Mouse (Mus musculus): ENCODE data around the gene Sgta. TPM values are rescaled to one million over a fixed set of nuclear protein-coding genes. Genes with fewer than 3 reads are reported as not detected.

Sgta gene
- polyA plus RNA-seq, 1 experiment from 2014 or later = 200 TPM

Other genes starting within 250 kb of the Sgta start
- gene Jsrp1, start 246.7 kb downstream of the Sgta start, polyA plus RNA-seq (2014; fragmentation: Nextera tagmentation; extraction: Ambion mirVana) = 0.36 and 0.61 TPM in 2 replicates
- gene Oaz1, start 233.5 kb downstream of the Sgta start, polyA plus RNA-seq (2014; fragmentation: Nextera tagmentation; extraction: Ambion mirVana) = 1,755 and 1,772 TPM in 2 replicates
- gene Lingo3, start 216.1 kb downstream of the Sgta start, polyA plus RNA-seq (2014; fragmentation: Nextera tagmentation; extraction: Ambion mirVana) = 0.24 and 0.29 TPM in 2 replicates
- 260 and 271 TPM in 2 replicates for gene Lsm7, start 205.0 kb downstream of the Sgta start, polyA plus RNA-seq (2014; fragmentation: Nextera tagmentation; extraction: Ambion mirVana)
- 25.1 and 25.4 TPM in 2 replicates for gene Sppl2b, start 204.9 kb downstream of the Sgta start, polyA plus RNA-seq (2014; fragmentation: Nextera tagmentation; extraction: Ambion mirVana)
- 0.05 and 0.06 TPM in 2 replicates for gene Tmprss9, start 188.3 kb downstream of the Sgta start, polyA plus RNA-seq (2014; fragmentation: Nextera tagmentation; extraction: Ambion mirVana)
- 328 and 353 TPM in 2 replicates for gene Timm13, start 159.2 kb downstream of the Sgta start, polyA plus RNA-seq (2014; fragmentation: Nextera tagmentation; extraction: Ambion mirVana)
- 14.6 and 19.0 TPM in 2 replicates for gene Lmnb2, start 141.9 kb downstream of the Sgta start, polyA plus RNA-seq (2014; fragmentation: Nextera tagmentation; extraction: Ambion mirVana)
- gene Gadd45b, start 130.1 kb downstream of the Sgta start, polyA plus RNA-seq (2014; fragmentation: Nextera tagmentation; extraction: Ambion mirVana) = 13.8 and 14.6 TPM in 2 replicates
- 6.6 and 7.2 TPM in 2 replicates for gene Gng7, start 45.2 kb downstream of the Sgta start, polyA plus RNA-seq (2014; fragmentation: Nextera tagmentation; extraction: Ambion mirVana)
- 3.4 and 5.8 TPM in 2 replicates for gene Diras1, start 34.5 kb downstream of the Sgta start, polyA plus RNA-seq (2014; fragmentation: Nextera tagmentation; extraction: Ambion mirVana)
- 9.2 and 11.0 TPM in 2 replicates for gene Slc39a3, start 22.8 kb downstream of the Sgta start, polyA plus RNA-seq (2014; fragmentation: Nextera tagmentation; extraction: Ambion mirVana)
- gene Thop1, start 9.9 kb upstream of the Sgta start, polyA plus RNA-seq (2014; fragmentation: Nextera tagmentation; extraction: Ambion mirVana) = 44.1 and 46.4 TPM in 2 replicates
- gene Creb3l3, start 38.7 kb upstream of the Sgta start, polyA plus RNA-seq (2014; fragmentation: Nextera tagmentation; extraction: Ambion mirVana) = 0.23 and 0.49 TPM in 2 replicates
- gene Map2k2, start 45.7 kb upstream of the Sgta start, polyA plus RNA-seq (2014; fragmentation: Nextera tagmentation; extraction: Ambion mirVana) = 201 and 203 TPM in 2 replicates
- 6.6 and 7.9 TPM in 2 replicates for gene Zbtb7a, start 75.0 kb upstream of the Sgta start, polyA plus RNA-seq (2014; fragmentation: Nextera tagmentation; extraction: Ambion mirVana)
- gene Pias4, start 107.7 kb upstream of the Sgta start, polyA plus RNA-seq (2014; fragmentation: Nextera tagmentation; extraction: Ambion mirVana) = 52.7 and 54.1 TPM in 2 replicates
- gene Eef2, start 116.5 kb upstream of the Sgta start, polyA plus RNA-seq (2014; fragmentation: Nextera tagmentation; extraction: Ambion mirVana) = 380 and 413 TPM in 2 replicates
- 49.9 and 53.3 TPM in 2 replicates for gene Dapk3, start 122.8 kb upstream of the Sgta start, polyA plus RNA-seq (2014; fragmentation: Nextera tagmentation; extraction: Ambion mirVana)
- not detected in 2 replicates for gene 4930442H23Rik, start 123.7 kb upstream of the Sgta start, polyA plus RNA-seq (2014; fragmentation: Nextera tagmentation; extraction: Ambion mirVana)
- 0.08 TPM in 1 of 2 replicates, not detected in the other for gene Nmrk2, start 141.9 kb upstream of the Sgta start, polyA plus RNA-seq (2014; fragmentation: Nextera tagmentation; extraction: Ambion mirVana)
- gene Atcay, start 170.7 kb upstream of the Sgta start, polyA plus RNA-seq (2014; fragmentation: Nextera tagmentation; extraction: Ambion mirVana) = 22.8 and 23.8 TPM in 2 replicates
- 3.4 and 4.3 TPM in 2 replicates for gene Zfr2, start 173.0 kb upstream of the Sgta start, polyA plus RNA-seq (2014; fragmentation: Nextera tagmentation; extraction: Ambion mirVana)
- gene Matk, start 192.8 kb upstream of the Sgta start, polyA plus RNA-seq (2014; fragmentation: Nextera tagmentation; extraction: Ambion mirVana) = 3.1 and 3.3 TPM in 2 replicates
- gene Mrpl54, start 206.8 kb upstream of the Sgta start, polyA plus RNA-seq (2014; fragmentation: Nextera tagmentation; extraction: Ambion mirVana) = 179 and 182 TPM in 2 replicates
- gene Apba3, start 206.8 kb upstream of the Sgta start, polyA plus RNA-seq (2014; fragmentation: Nextera tagmentation; extraction: Ambion mirVana) = 32.1 and 33.5 TPM in 2 replicates
- 3.8 and 3.9 TPM in 2 replicates for gene Tjp3, start 231.4 kb upstream of the Sgta start, polyA plus RNA-seq (2014; fragmentation: Nextera tagmentation; extraction: Ambion mirVana)
- 46.3 and 47.0 TPM in 2 replicates for gene Pip5k1c, start 232.8 kb upstream of the Sgta start, polyA plus RNA-seq (2014; fragmentation: Nextera tagmentation; extraction: Ambion mirVana)

Measured in hindbrain, embryonic 11.5 days (tissue).